Mouse (Mus musculus): ENCODE measurements around the gene Lpp.

DNA sequence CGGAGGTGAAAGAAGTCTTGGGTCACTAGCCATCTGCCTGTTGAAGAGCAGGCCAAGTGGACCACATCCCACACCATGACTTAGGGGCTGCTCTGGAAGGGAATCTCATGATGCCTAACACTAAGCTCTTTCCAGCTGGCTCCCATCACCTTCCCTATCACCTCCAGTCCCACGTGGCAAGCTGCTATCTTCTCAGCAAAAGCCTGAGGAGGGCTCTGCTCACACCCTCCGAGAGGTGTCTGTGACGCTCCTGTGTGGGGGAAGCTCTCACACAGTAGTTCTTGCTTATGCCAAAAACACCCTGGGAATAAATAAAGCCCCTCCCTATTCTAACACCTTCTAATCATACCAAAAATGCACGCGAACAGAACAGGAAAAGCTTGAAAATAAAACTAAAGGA is 26.2 kb upstream of the Lpp start:
- TF ChIP-seq POLR2A (IDR thresholded peaks at IDR 0.05; ENCODE audit: control insufficient read depth in 1 of 2, insufficient read depth in 1 of 2, low read depth in 1 of 2, low read length in 2 of 2, poor library complexity in 1 of 2), result no peak
- no peak for TF ChIP-seq NRF1 (IDR thresholded peaks at IDR 0.05; ENCODE audit: insufficient read depth, low read depth, low read length, poor library complexity, severe bottlenecking)
- TF ChIP-seq POLR2AphosphoS5 (IDR thresholded peaks at IDR 0.05; ENCODE audit: borderline replicate concordance, low read depth, low read length), result no peak
- TF ChIP-seq GABPA (IDR thresholded peaks at IDR 0.05; ENCODE audit: low read depth, low read length), result no peak
